In genomic region chr9:61310574-61310973, GRCm38 (mm10) we compare ENCODE assay signal across 19 mouse cellular contexts.
A peak's percentile ranks its signal among the peaks of the same experiment; 100 is the strongest.
DNase-seq lines count a peak whose midpoint lies in the region; ATAC-seq and TF ChIP-seq lines count a peak whose summit lies in the region.
"Had no signal": no experiment of that assay in that cellular context is flagged by ENCODE, and none has a peak within 500 bp of the region (broad histone marks: within the 10 kb centered on the region; RNA-seq: fewer than 3 reads in every experiment).

No protein-coding gene starts in this region.

- no peak overlapping the region for H3K4me3 ChIP-seq in MEL (ENCODE audit: control insufficient read depth in 1 of 2, insufficient read depth in 1 of 2, low read depth in 2 of 2, low read length in 2 of 2)
- H3K4me3 ChIP-seq in liver, embryonic 13.5 days (replicated peaks) = no peak overlapping the region
- H3K4me3 ChIP-seq: forebrain, embryonic 13.5 days; heart, embryonic 13.5 days; hindbrain, embryonic 12.5 days had no signal

- no peak overlapping the region for H3K4me2 ChIP-seq in liver, embryonic 13.5 days
- H3K4me2 ChIP-seq: forebrain, embryonic 13.5 days; heart, embryonic 13.5 days; hindbrain, embryonic 12.5 days had no signal

- peak; percentile 75 for ATAC-seq in liver, embryonic 13.5 days (ENCODE audit: low read depth)
- ATAC-seq in megakaryocyte progenitor cell, adult 5-6 weeks (replicated peaks; ENCODE audit: poor library complexity) = peak; percentile 65
- ATAC-seq in cerebellum, adult (ENCODE audit: insufficient number of reproducible peaks, low FRiP score, low TSS enrichment) = no peak
- ATAC-seq: forebrain, embryonic 13.5 days; hindbrain, embryonic 16.5 days; inflammation-experienced regulatory T-cells, adult 6 months had no signal

- TF ChIP-seq POLR2A in MEL (IDR thresholded peaks at IDR 0.05; ENCODE audit: control insufficient read depth in 1 of 2, insufficient read depth in 1 of 2, low read depth in 1 of 2, low read length in 2 of 2, poor library complexity in 1 of 2) = no peak

- WGBS in liver, embryonic 13.5 days (ENCODE audit: insufficient replicate concordance) = 21% methylated on average over 5 of the region's 5 CpGs

- no peak for TF ChIP-seq CTCF in MEL (IDR thresholded peaks at IDR 0.05 in 2 of 3, conservative IDR thresholded peaks at IDR 0.05 in 1 of 3; ENCODE audit: control insufficient read depth in 1 of 3, insufficient read depth in 1 of 3, low read depth in 2 of 3, low read length in 3 of 3, poor library complexity in 1 of 3, severe bottlenecking in 1 of 3)

- H3K36me3 ChIP-seq in MEL (ENCODE audit: control insufficient read depth in 1 of 2, insufficient read depth in 2 of 2, low read length in 2 of 2) = peaks cover 0 to 19% of the 10 kb centered on the region in 2 experiments; a peak in 2 of 4 replicates
- no peaks in the 10 kb centered on the region for H3K36me3 ChIP-seq in liver, embryonic 13.5 days
- H3K36me3 ChIP-seq: heart, embryonic 13.5 days; hindbrain, embryonic 12.5 days had no signal

- TF ChIP-seq RAD21 in MEL (IDR thresholded peaks at IDR 0.05; ENCODE audit: low read depth, low read length) = no peak

- DNase-seq in MEL (ENCODE audit: low read depth, low spot score) (peak; percentile 67), MEL-GATA-1-ER (ENCODE audit: extremely low read depth, low read depth) (peak; percentile 41)
- DNase-seq in liver, embryonic 13.5 days = peak; percentile 30
- no peak for DNase-seq in adrenal gland, adult 2 months
- DNase-seq in lung, postnatal 10 days = no peak
- DNase-seq: adrenal gland, postnatal 36 days; cerebellum, adult 11 months; cerebellum, adult 8-10 months; cerebellum, postnatal 25 days; gastrocnemius, postnatal 36 days; heart, adult 11 months; heart, postnatal 4 days had no signal

- TF ChIP-seq EP300 in MEL (IDR thresholded peaks at IDR 0.05; ENCODE audit: low read depth in 1 of 2, low read length in 2 of 2) = peak; percentile 79 to 86

- H3K27ac ChIP-seq in MEL (ENCODE audit: control insufficient read depth, low read depth, low read length) = peak overlapping the region; percentile 55
- no peak overlapping the region for H3K27ac ChIP-seq in liver, embryonic 13.5 days
- H3K27ac ChIP-seq: forebrain, embryonic 13.5 days; heart, embryonic 13.5 days had no signal

- H3K9ac ChIP-seq in MEL (ENCODE audit: control insufficient read depth, low read depth, low read length, poor library complexity, severe bottlenecking) = no peak overlapping the region
- no peak overlapping the region for H3K9ac ChIP-seq in liver, embryonic 13.5 days
- H3K9ac ChIP-seq: forebrain, embryonic 13.5 days; heart, embryonic 13.5 days; hindbrain, embryonic 12.5 days had no signal

- H3K4me1 ChIP-seq in MEL (ENCODE audit: control insufficient read depth in 1 of 2, insufficient read depth in 2 of 2, low read length in 2 of 2) = peaks cover 11 to 26% of the 10 kb centered on the region in 2 experiments
- H3K4me1 ChIP-seq in liver, embryonic 13.5 days (replicated peaks) = peaks cover 36% of the 10 kb centered on the region

- H3K27me3 ChIP-seq in MEL (ENCODE audit: control insufficient read depth in 1 of 2, insufficient read depth in 2 of 2, low read length in 2 of 2) = no peaks in the 10 kb centered on the region
- H3K27me3 ChIP-seq in liver, embryonic 13.5 days = peaks cover 68% of the 10 kb centered on the region

- H3K9me3 ChIP-seq in MEL (replicated peaks; ENCODE audit: insufficient read depth, low read length) = no peaks in the 10 kb centered on the region
- H3K9me3 ChIP-seq in liver, embryonic 13.5 days (replicated peaks) = no peaks in the 10 kb centered on the region
- H3K9me3 ChIP-seq: forebrain, embryonic 13.5 days; heart, embryonic 13.5 days; hindbrain, embryonic 12.5 days had no signal

- H3K79me2 ChIP-seq in MEL (ENCODE audit: control insufficient read depth, insufficient read depth, low read length, poor library complexity) = no peaks in the 10 kb centered on the region

TF ChIP-seq in MEL, 35 proteins besides CTCF, POLR2A, EP300 and RAD21:
- no peak for TF ChIP-seq HCFC1 (IDR thresholded peaks at IDR 0.05; ENCODE audit: low read depth, low read length)
- peak; percentile 60; the same call in 1 of the 2 replicates for TF ChIP-seq RCOR1 (IDR thresholded peaks at IDR 0.05; ENCODE audit: low read depth, low read length)
- TF ChIP-seq MYC (IDR thresholded peaks at IDR 0.05; ENCODE audit: low read depth, low read length) = no peak
- no peak; the same call in 1 of the 2 replicates for TF ChIP-seq SIN3A (IDR thresholded peaks at IDR 0.05; ENCODE audit: low read length)
- no peak for TF ChIP-seq ZNF384 (IDR thresholded peaks at IDR 0.05; ENCODE audit: low read depth, low read length)
- TF ChIP-seq KAT2A (conservative IDR thresholded peaks at IDR 0.05; ENCODE audit: low read depth, low read length) = no peak
- TF ChIP-seq ZC3H11A (IDR thresholded peaks at IDR 0.05; ENCODE audit: low read depth, low read length) = no peak
- no peak for TF ChIP-seq ZKSCAN1 (IDR thresholded peaks at IDR 0.05; ENCODE audit: low read depth, low read length)
- no peak for TF ChIP-seq MAX (IDR thresholded peaks at IDR 0.05; ENCODE audit: low read length)
- no peak for TF ChIP-seq POLR2AphosphoS5 (IDR thresholded peaks at IDR 0.05; ENCODE audit: borderline replicate concordance, low read depth, low read length)
- no peak for TF ChIP-seq MAZ (IDR thresholded peaks at IDR 0.05; ENCODE audit: low read depth, low read length)
- no peak for TF ChIP-seq MAFK (IDR thresholded peaks at IDR 0.05; ENCODE audit: borderline replicate concordance, low read depth, low read length)
- TF ChIP-seq CHD2 (IDR thresholded peaks at IDR 0.05; ENCODE audit: low read length) = no peak
- TF ChIP-seq TAL1 (IDR thresholded peaks at IDR 0.05; ENCODE audit: low read length) = peak; percentile 15; the same call in 1 of the 2 replicates
- no peak for TF ChIP-seq BHLHE40 (IDR thresholded peaks at IDR 0.05; ENCODE audit: borderline replicate concordance, low read depth, low read length)
- TF ChIP-seq POLR2AphosphoS2 (IDR thresholded peaks at IDR 0.05; ENCODE audit: low read length) = no peak
- TF ChIP-seq TBP (IDR thresholded peaks at IDR 0.05; ENCODE audit: low read depth, low read length) = no peak
- 0 out of 2 replicates have a peak, but pooled peaks have one; percentile 1 for TF ChIP-seq SMC3 (IDR thresholded peaks at IDR 0.05; ENCODE audit: low read depth, low read length)
- peak; percentile 56; the same call in 1 of the 2 replicates for TF ChIP-seq ETS1 (IDR thresholded peaks at IDR 0.05; ENCODE audit: low read depth, low read length)
- TF ChIP-seq UBTF (IDR thresholded peaks at IDR 0.05; ENCODE audit: borderline replicate concordance, insufficient read depth, low read depth, low read length) = no peak
- no peak for TF ChIP-seq MEF2A (IDR thresholded peaks at IDR 0.05; ENCODE audit: extremely low read depth, insufficient replicate concordance, low read depth, low read length, poor library complexity, severe bottlenecking)
- no peak for TF ChIP-seq MYB (IDR thresholded peaks at IDR 0.05; ENCODE audit: low read depth, low read length)
- no peak for TF ChIP-seq MXI1 (IDR thresholded peaks at IDR 0.05; ENCODE audit: low read depth, low read length)
- TF ChIP-seq ELF1 (IDR thresholded peaks at IDR 0.05; ENCODE audit: low read depth, low read length) = no peak
- no peak for TF ChIP-seq ZMIZ1 (IDR thresholded peaks at IDR 0.05; ENCODE audit: low read depth, low read length)
- TF ChIP-seq CHD1 (IDR thresholded peaks at IDR 0.05; ENCODE audit: low read depth, low read length) = no peak
- no peak for TF ChIP-seq USF2 (IDR thresholded peaks at IDR 0.05; ENCODE audit: borderline replicate concordance in 1 of 2, insufficient read depth in 1 of 2, low read depth in 1 of 2, low read length in 2 of 2)
- no peak for TF ChIP-seq E2F4 (IDR thresholded peaks at IDR 0.05; ENCODE audit: borderline replicate concordance, low read depth, low read length)
- TF ChIP-seq NELFE (IDR thresholded peaks at IDR 0.05; ENCODE audit: low read depth, low read length) = no peak
- TF ChIP-seq USF1 (IDR thresholded peaks at IDR 0.05; ENCODE audit: low read depth, low read length) = no peak
- peak; percentile 90 for TF ChIP-seq GATA1 (IDR thresholded peaks at IDR 0.05; ENCODE audit: low read depth, low read length)
- peak; percentile 89 for TF ChIP-seq TCF12 (IDR thresholded peaks at IDR 0.05; ENCODE audit: low read depth, low read length)
- no peak for TF ChIP-seq GABPA (IDR thresholded peaks at IDR 0.05; ENCODE audit: low read depth, low read length)
- TF ChIP-seq NRF1 (IDR thresholded peaks at IDR 0.05; ENCODE audit: insufficient read depth, low read depth, low read length, poor library complexity, severe bottlenecking) = no peak
- TF ChIP-seq JUND (IDR thresholded peaks at IDR 0.05; ENCODE audit: low read depth, low read length) = no peak
TF ChIP-seq in MEL: peak in this region for 6.

Comparison
In these comparisons a context has a peak if more than half of its experiments do, and no peak if none do; other contexts are left out.
1. DNase-seq: peak in MEL (single experiment), MEL-GATA-1-ER (single experiment) and liver, embryonic 13.5 days (single experiment); none in adrenal gland, adult 2 months (single experiment) and lung, postnatal 10 days (single experiment).